Mouse (Mus musculus) neutrophil, adult 5-6 weeks (primary cell): ENCODE measurements around the gene Klhdc7a. TPM values are rescaled to one million over a fixed set of nuclear protein-coding genes. Genes with fewer than 3 reads are reported as not detected.

Source experiments
- total RNA-seq: library from RNA; stranded (forward); fragments of 200-1000 nt; gene quantifications from 2 replicates; pipeline ENCODE4 v1.2.3, GENCODE M21; 2017

The Klhdc7a gene
- total RNA-seq, 1 experiment from 2014 or later = not detected

Other genes with a start within 250 kb of the Klhdc7a start
- gene Pax7, start 134.5 kb downstream of the Klhdc7a start, total RNA-seq = not detected in 2 replicates